Mouse (Mus musculus): ENCODE data around the gene Nim1k.

Gene Nim1k

GRCm38 (mm10) chr13:119755681-119756471 is at the start of gene Nim1k:
Nim1k (minus strand) TSS chr13:119755882.
- DNase-seq (ENCODE audit: low spot score): peak; percentile 69

GRCm38 (mm10) chr13:119797656-119798055 is 42.0 kb upstream of the Nim1k start:
- no peak for DNase-seq (ENCODE audit: low spot score)

- no peak for DNase-seq (ENCODE audit: low spot score)
Measured at GRCm38 (mm10) chr13:119792791-119793404, 37.2 kb upstream of the Nim1k start.

GRCm38 (mm10) chr13:119791580-119792135 is 36.0 kb upstream of the Nim1k start:
- no peak for DNase-seq (ENCODE audit: low spot score)

GRCm38 (mm10) chr13:119790761-119791579 is 35.3 kb upstream of the Nim1k start, which contains the start of gene Zfp131:
Zfp131 (minus strand) TSS chr13:119790889.
- peak; percentile 91 for DNase-seq (ENCODE audit: low spot score)

- peak; percentile 38 for DNase-seq (ENCODE audit: low spot score)
Measured at GRCm38 (mm10) chr13:119789851-119790717, 34.4 kb upstream of the Nim1k start.

GRCm38 (mm10) chr13:119783581-119783980 is 27.9 kb upstream of the Nim1k start:
- DNase-seq (ENCODE audit: low spot score): no peak

- DNase-seq (ENCODE audit: low spot score): no peak
Measured at GRCm38 (mm10) chr13:119768541-119768940, 12.9 kb upstream of the Nim1k start.

GRCm38 (mm10) chr13:119766480-119766879 is 10.8 kb upstream of the Nim1k start:
- DNase-seq (ENCODE audit: low spot score): no peak

GRCm38 (mm10) chr13:119756831-119757230 is 1.1 kb upstream of the Nim1k start:
- no peak for DNase-seq (ENCODE audit: low spot score)

GRCm38 (mm10) chr13:119755141-119755547 is 538 bp downstream of the Nim1k start:
- no peak for DNase-seq (ENCODE audit: low spot score)

GRCm38 (mm10) chr13:119754635-119755020 is 1.1 kb downstream of the Nim1k start:
- DNase-seq (ENCODE audit: low spot score): no peak

GRCm38 (mm10) chr13:119753859-119754634 is 1.6 kb downstream of the Nim1k start:
- DNase-seq (ENCODE audit: low spot score): no peak

GRCm38 (mm10) chr13:119746930-119747329 is 8.8 kb downstream of the Nim1k start:
- no peak for DNase-seq (ENCODE audit: low spot score)

GRCm38 (mm10) chr13:119743470-119743869 is 12.2 kb downstream of the Nim1k start:
- DNase-seq (ENCODE audit: low spot score): no peak

GRCm38 (mm10) chr13:119742711-119743415 is 12.8 kb downstream of the Nim1k start:
- DNase-seq (ENCODE audit: low spot score): no peak

- no peak for DNase-seq (ENCODE audit: low spot score)
Measured at GRCm38 (mm10) chr13:119741390-119742237, 14.1 kb downstream of the Nim1k start.

- DNase-seq (ENCODE audit: low spot score): no peak
Measured at GRCm38 (mm10) chr13:119731448-119731847, 24.2 kb downstream of the Nim1k start.

GRCm38 (mm10) chr13:119729406-119729805 is 26.3 kb downstream of the Nim1k start:
- DNase-seq (ENCODE audit: low spot score): no peak

Measured in ovary, adult 18-20 months (tissue).